Mouse (Mus musculus): ENCODE measurements around the gene Fam25c.
"Not testable (repeated sequence)": the region's sequence is repeated elsewhere in the genome, so short reads cannot be mapped to it uniquely, and the experiment has no call there.

Fam25c gene

DNA sequence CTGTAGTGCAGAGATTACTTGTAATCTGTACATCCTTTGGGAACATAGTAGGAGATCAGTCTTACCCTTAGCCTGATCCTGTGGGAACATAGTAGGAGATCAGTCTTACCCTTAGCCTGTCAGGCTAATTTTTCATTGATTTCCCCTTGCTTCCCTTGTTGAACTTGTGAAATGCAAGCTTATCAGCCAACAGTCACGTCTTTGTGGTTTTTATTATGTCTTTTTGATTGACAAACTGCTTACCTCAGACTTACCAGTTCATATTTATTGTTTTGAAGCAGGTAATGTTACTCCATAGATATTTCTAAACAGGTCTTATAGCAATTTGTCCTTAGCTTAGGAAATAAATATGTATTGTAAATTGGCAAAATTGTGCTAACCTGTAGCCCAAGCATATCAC lies 27.6 kb downstream of the Fam25c start:
- DNase-seq (ENCODE audit: low spot score), result no peak

DNA sequence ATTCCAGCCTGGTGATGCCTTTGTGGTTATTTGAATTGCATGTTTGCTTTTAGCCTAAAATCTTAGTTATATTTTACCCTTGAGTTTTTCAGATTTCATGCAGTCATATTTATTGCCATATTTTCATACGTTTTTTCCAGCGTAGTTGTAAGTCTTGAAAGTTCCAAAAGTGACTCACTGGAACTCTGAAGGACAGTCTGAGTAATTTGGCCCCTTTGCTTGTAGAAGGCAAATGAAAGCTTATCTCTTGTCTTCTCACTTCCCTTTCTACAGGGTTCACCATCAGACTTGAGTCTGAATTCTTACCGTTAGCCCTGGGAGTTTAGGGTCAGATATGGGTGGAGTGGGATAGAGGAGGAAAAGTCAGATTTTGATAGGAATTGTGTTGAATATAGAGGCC lies 28.6 kb downstream of the Fam25c start:
- no peak for DNase-seq (ENCODE audit: low spot score)

DNA sequence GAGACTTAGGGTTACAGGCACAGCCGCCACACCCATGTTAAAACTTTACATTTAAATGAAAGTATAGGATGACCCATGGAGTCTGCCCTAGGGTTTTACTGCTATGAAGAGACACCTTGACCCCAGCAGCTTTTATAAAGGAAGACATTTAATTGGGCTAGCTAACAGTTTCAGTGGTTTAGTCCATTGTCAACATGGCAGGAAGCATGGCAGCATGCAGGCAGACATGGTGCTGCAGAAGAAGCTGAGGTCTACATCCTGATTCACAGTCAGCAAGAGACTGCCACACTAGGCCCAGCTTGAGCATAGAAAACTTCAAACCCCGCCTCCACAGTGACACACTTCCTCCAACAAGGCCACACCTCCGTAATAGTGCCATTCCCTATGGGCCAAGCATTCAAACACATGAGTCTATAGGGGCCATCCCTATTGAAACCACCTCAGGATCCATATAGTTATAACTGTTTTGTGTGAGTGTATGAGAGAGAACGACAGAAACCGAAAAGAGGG lies 31.6 kb downstream of the Fam25c start:
- no peak for DNase-seq (ENCODE audit: low spot score)

- no peak for DNase-seq (ENCODE audit: low spot score)
These were observed 37.1 kb downstream of the Fam25c start for GRCm38 (mm10) chr14:34318113-34318512.

- no peak for DNase-seq (ENCODE audit: low spot score)
These were observed 37.8 kb downstream of the Fam25c start for GRCm38 (mm10) chr14:34317431-34317830.

- no peak for DNase-seq (ENCODE audit: low spot score)
These were observed 38.9 kb downstream of the Fam25c start for GRCm38 (mm10) chr14:34316346-34316745.

DNA sequence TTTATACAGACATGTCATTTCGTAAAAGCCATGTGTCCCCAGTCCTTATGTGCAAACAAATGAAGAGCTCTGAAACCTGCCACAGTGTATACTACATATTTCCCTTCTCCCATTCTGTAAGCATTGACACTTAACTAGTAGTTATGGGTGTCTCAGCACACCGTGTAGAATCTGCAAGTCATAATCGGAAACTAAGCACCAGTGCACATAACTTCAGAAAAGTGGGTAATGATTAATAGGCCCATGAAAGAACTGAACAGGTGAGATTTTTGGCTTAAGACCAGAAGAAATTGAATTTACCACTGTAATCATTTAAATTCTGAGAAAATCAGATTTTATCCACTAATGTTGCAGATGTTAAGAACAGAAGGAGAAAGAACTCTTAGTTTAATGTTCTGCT lies 40.4 kb downstream of the Fam25c start:
- no peak for DNase-seq (ENCODE audit: low spot score)

GRCm38 (mm10) chr14:34314383-34314782 lies 40.9 kb downstream of the Fam25c start:
- DNase-seq (ENCODE audit: low spot score), result not testable (repeated sequence)

DNA sequence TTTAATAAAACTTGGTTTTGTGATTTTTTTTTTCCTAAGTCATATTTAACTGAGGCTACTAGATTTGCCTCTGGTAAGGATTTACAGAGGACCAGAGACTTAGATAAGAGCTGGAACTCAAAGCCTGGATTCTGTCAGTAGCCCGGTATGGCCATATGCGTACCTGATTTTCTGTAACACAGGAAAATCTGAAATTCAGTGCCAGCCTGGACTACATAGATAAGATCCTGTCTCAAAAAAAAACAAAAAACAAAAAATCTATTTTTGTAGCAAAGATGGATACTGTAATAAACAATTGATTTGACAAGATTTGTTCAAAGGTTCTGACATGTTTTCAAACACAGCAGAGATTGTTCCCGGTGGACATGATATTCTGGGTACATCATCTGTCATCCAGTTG lies 41.6 kb downstream of the Fam25c start:
- no peak for DNase-seq (ENCODE audit: low spot score)

DNA sequence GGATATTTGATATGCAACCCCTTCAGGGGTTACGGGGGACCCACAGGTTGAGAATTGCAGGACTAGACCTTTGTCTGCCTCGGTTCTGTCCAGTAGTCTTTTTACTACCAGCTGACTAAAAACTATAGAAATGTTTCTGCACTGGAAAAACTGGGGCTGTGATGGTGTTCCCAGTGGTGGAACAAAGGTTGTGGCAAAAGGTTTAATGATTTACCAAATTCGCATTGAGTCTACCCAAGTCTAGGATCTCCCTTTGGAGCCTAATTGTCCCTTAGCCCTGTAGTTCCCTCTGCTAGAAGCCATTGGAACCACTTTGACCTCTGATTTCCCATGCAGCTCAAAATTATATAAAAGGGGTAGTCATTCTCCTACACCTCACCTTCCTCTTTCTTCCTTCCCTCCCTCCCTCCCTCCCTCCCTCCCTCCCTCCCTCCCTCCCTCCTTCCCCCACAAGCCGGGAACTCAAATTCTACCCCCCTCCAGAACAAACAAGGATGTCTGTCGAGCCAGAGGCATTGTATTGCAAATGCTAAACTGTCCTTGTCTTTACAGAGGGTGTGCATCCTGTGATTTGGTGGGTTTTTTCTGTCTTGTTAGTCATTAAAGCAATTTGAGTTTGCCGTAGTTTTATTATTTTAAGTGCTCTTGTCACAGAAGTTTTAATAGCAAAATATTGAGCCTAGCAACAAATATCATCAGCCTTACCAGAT lies 42.7 kb downstream of the Fam25c start:
- DNase-seq (ENCODE audit: low spot score), result peak; percentile 56

GRCm38 (mm10) chr14:34311691-34312090 lies 43.5 kb downstream of the Fam25c start:
- peak; percentile 42 for DNase-seq (ENCODE audit: low spot score)

GRCm38 (mm10) chr14:34311021-34311631 lies 44.1 kb downstream of the Fam25c start:
- no peak for DNase-seq (ENCODE audit: low spot score)

- peak; percentile 97 for DNase-seq (ENCODE audit: low spot score)
These were observed 44.8 kb downstream of the Fam25c start, which contains the start of the genes Shld2 and Glud1 for GRCm38 (mm10) chr14:34310234-34310965. Shld2 (minus strand) TSS chr14:34310493. Glud1 (plus strand) TSS chr14:34310727.

DNA sequence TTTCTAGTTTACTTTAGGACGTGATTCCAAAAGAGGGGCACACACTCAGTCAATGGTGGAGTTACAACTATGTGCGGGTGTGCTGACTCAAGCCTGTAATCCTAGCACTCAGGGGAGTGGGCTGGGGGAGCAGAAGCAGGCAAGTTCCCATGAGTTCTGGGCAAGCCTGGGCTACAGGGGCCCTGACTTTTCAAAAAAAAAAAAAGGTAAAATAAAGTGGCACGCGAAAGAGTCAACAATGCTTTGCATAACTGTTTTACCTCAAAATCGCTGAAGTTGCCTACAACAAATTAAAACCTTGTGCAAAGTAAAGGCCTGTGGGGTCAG lies 45.4 kb downstream of the Fam25c start:
- no peak for DNase-seq (ENCODE audit: low spot score)

GRCm38 (mm10) chr14:34309266-34309665 lies 46.0 kb downstream of the Fam25c start:
- no peak for DNase-seq (ENCODE audit: low spot score)

- no peak for DNase-seq (ENCODE audit: low spot score)
These were observed 52.0 kb downstream of the Fam25c start for GRCm38 (mm10) chr14:34303265-34303680.

DNA sequence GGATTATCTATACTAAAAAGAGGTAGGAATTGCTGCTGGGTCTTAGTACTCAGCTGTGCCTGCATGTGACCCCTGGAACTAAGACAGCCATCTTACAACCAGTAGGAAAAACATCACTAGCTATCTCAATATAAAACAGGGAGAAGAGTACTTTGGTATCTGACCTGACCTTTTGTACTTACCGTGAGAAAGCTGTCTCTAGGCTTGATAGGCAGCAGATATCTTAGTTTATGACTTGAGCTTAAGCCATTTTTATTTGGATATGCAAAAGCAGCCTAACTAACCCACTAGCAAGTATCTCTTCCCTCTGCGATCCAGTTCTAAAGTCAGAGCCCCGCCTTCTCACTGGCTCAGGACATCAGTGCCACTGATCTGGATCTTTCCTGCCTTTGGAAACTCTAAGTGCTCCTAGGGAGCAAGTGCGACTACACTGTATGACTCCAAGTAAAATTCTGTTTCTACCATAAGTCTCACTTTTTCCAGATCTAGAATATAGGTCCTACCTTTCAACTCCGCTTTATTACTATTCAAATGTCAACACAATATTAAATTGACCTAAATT lies 52.5 kb downstream of the Fam25c start:
- no peak for DNase-seq (ENCODE audit: low spot score)
